Mouse (Mus musculus): ENCODE results near the gene Otc. TPM values are rescaled to one million over a fixed set of nuclear protein-coding genes. Genes with fewer than 3 reads are reported as not detected.

The Otc gene
- total and polyA plus RNA-seq, 3 experiments = not detected

- H3K36me3 ChIP-seq (ENCODE audit: control insufficient read depth in 1 of 2, insufficient read depth in 2 of 2, low read length in 2 of 2) = no peaks in the 10 kb centered on the region
- no peaks in the 10 kb centered on the region for H3K27me3 ChIP-seq (ENCODE audit: control insufficient read depth in 1 of 2, insufficient read depth in 2 of 2, low read length in 2 of 2)
- H3K9ac ChIP-seq (ENCODE audit: control insufficient read depth, low read depth, low read length, poor library complexity, severe bottlenecking) = no peak overlapping the region
- no peak overlapping the region for H3K4me3 ChIP-seq (ENCODE audit: control insufficient read depth in 1 of 2, insufficient read depth in 1 of 2, low read depth in 2 of 2, low read length in 2 of 2)
- H3K9me3 ChIP-seq (replicated peaks; ENCODE audit: insufficient read depth, low read length) = no peaks in the 10 kb centered on the region
- DNase-seq (ENCODE audit: low read depth, low spot score) = no peak
- no peaks in the 10 kb centered on the region for H3K79me2 ChIP-seq (ENCODE audit: control insufficient read depth, insufficient read depth, low read length, poor library complexity)
- TF ChIP-seq POLR2A (IDR thresholded peaks at IDR 0.05; ENCODE audit: control insufficient read depth in 1 of 2, insufficient read depth in 1 of 2, low read depth in 1 of 2, low read length in 2 of 2, poor library complexity in 1 of 2) = no peak
- H3K4me1 ChIP-seq (ENCODE audit: control insufficient read depth in 1 of 2, insufficient read depth in 2 of 2, low read length in 2 of 2) = no peaks in the 10 kb centered on the region
- H3K27ac ChIP-seq (ENCODE audit: control insufficient read depth, low read depth, low read length) = no peak overlapping the region
These were observed 32.8 kb upstream of the Otc start for GRCm38 (mm10) chrX:10219281-10219680.

- TF ChIP-seq USF1 (IDR thresholded peaks at IDR 0.05; ENCODE audit: low read depth, low read length) = no peak
- TF ChIP-seq ZNF384 (IDR thresholded peaks at IDR 0.05; ENCODE audit: low read depth, low read length) = no peak
- no peak for TF ChIP-seq NELFE (IDR thresholded peaks at IDR 0.05; ENCODE audit: low read depth, low read length)
- TF ChIP-seq MEF2A (IDR thresholded peaks at IDR 0.05; ENCODE audit: extremely low read depth, insufficient replicate concordance, low read depth, low read length, poor library complexity, severe bottlenecking) = no peak
- no peak for TF ChIP-seq GABPA (IDR thresholded peaks at IDR 0.05; ENCODE audit: low read depth, low read length)
- TF ChIP-seq POLR2AphosphoS2 (IDR thresholded peaks at IDR 0.05; ENCODE audit: low read length) = no peak
- TF ChIP-seq TBP (IDR thresholded peaks at IDR 0.05; ENCODE audit: low read depth, low read length) = no peak
- TF ChIP-seq CHD1 (IDR thresholded peaks at IDR 0.05; ENCODE audit: low read depth, low read length) = no peak
- no peak for TF ChIP-seq MAZ (IDR thresholded peaks at IDR 0.05; ENCODE audit: low read depth, low read length)
- no peak for TF ChIP-seq UBTF (IDR thresholded peaks at IDR 0.05; ENCODE audit: borderline replicate concordance, insufficient read depth, low read depth, low read length)
- TF ChIP-seq MYC (IDR thresholded peaks at IDR 0.05; ENCODE audit: low read depth, low read length) = no peak
- no peak for TF ChIP-seq SIN3A (IDR thresholded peaks at IDR 0.05; ENCODE audit: low read length)
- TF ChIP-seq CTCF (IDR thresholded peaks at IDR 0.05 in 2 of 3, conservative IDR thresholded peaks at IDR 0.05 in 1 of 3; ENCODE audit: control insufficient read depth in 1 of 3, insufficient read depth in 1 of 3, low read depth in 2 of 3, low read length in 3 of 3, poor library complexity in 1 of 3, severe bottlenecking in 1 of 3) = no peak
- no peak for TF ChIP-seq MYB (IDR thresholded peaks at IDR 0.05; ENCODE audit: low read depth, low read length)
- TF ChIP-seq HCFC1 (IDR thresholded peaks at IDR 0.05; ENCODE audit: low read depth, low read length) = no peak
- no peak for TF ChIP-seq E2F4 (IDR thresholded peaks at IDR 0.05; ENCODE audit: borderline replicate concordance, low read depth, low read length)
- TF ChIP-seq ZC3H11A (IDR thresholded peaks at IDR 0.05; ENCODE audit: low read depth, low read length) = no peak
- no peak for TF ChIP-seq ETS1 (IDR thresholded peaks at IDR 0.05; ENCODE audit: low read depth, low read length)
- TF ChIP-seq MAFK (IDR thresholded peaks at IDR 0.05; ENCODE audit: borderline replicate concordance, low read depth, low read length) = no peak
- no peaks in the 10 kb centered on the region for H3K4me1 ChIP-seq (ENCODE audit: control insufficient read depth in 1 of 2, insufficient read depth in 2 of 2, low read length in 2 of 2)
These were observed 19.1 kb upstream of the Otc start for GRCm38 (mm10) chrX:10233051-10233450.

More at GRCm38 (mm10) chrX:10233051-10233450, 19.1 kb upstream of the Otc start:
- H3K9me3 ChIP-seq (replicated peaks; ENCODE audit: insufficient read depth, low read length) = no peaks in the 10 kb centered on the region
- no peaks in the 10 kb centered on the region for H3K27me3 ChIP-seq (ENCODE audit: control insufficient read depth in 1 of 2, insufficient read depth in 2 of 2, low read length in 2 of 2)
- no peaks in the 10 kb centered on the region for H3K79me2 ChIP-seq (ENCODE audit: control insufficient read depth, insufficient read depth, low read length, poor library complexity)
- no peak overlapping the region for H3K27ac ChIP-seq (ENCODE audit: control insufficient read depth, low read depth, low read length)
- H3K4me3 ChIP-seq (ENCODE audit: control insufficient read depth in 1 of 2, insufficient read depth in 1 of 2, low read depth in 2 of 2, low read length in 2 of 2) = no peak overlapping the region
- no peak overlapping the region for H3K9ac ChIP-seq (ENCODE audit: control insufficient read depth, low read depth, low read length, poor library complexity, severe bottlenecking)
- no peaks in the 10 kb centered on the region for H3K36me3 ChIP-seq (ENCODE audit: control insufficient read depth in 1 of 2, insufficient read depth in 2 of 2, low read length in 2 of 2)
- no peak for DNase-seq (ENCODE audit: low read depth, low spot score)
